ENCODE assay signal across 10 mouse cellular contexts in the genomic region with DNA sequence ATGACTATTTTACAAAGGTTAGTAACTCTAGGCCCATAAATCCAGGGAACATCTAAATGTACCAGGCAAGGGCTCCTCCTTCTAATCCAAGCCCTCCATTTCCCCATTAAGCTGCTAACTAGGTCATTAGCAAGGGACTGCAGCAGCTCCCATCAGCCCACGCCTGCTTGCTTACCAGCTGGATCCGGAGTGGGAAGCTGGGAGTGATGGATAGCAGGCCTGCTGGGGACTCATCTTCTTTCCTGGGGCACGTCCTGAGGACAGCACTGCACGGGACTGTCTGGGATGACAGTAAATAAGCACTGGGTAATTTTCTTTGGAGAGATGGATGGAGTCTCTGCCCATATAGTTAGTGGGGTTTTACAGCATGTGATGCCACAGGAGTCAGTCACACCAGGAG.
DNase-seq lines count a peak whose midpoint lies in the region; ATAC-seq and TF ChIP-seq lines count a peak whose summit lies in the region.
"Had no signal": no experiment of that assay in that cellular context is flagged by ENCODE, and none has a peak within 500 bp of the region (broad histone marks: within the 10 kb centered on the region; RNA-seq: fewer than 3 reads in every experiment).

No protein-coding gene starts in this region.

- TF ChIP-seq EP300 in liver, postnatal 0 days (IDR thresholded peaks at IDR 0.05; ENCODE audit: low read depth) = no peak

- 27% methylated on average over 4 of the region's 4 CpGs for WGBS in forebrain, embryonic 12.5 days
- 42% methylated on average over 4 of the region's 4 CpGs for WGBS in forebrain, embryonic 11.5 days
- 20% methylated on average over 4 of the region's 4 CpGs for WGBS in hindbrain, embryonic 13.5 days
- 29% methylated on average over 4 of the region's 4 CpGs for WGBS in midbrain, embryonic 15.5 days
- WGBS in liver, postnatal 0 days (ENCODE audit: insufficient replicate concordance) = 35% methylated on average over 4 of the region's 4 CpGs

- no peak for TF ChIP-seq CTCF in liver, postnatal 0 days (IDR thresholded peaks at IDR 0.05; ENCODE audit: low read depth)

- H3K4me3 ChIP-seq in forebrain, embryonic 12.5 days (replicated peaks) = no peak overlapping the region
- no peak overlapping the region for H3K4me3 ChIP-seq in forebrain, embryonic 11.5 days (ENCODE audit: low read depth, low read length)
- H3K4me3 ChIP-seq in hindbrain, embryonic 13.5 days = no peak overlapping the region
- H3K4me3 ChIP-seq in midbrain, embryonic 15.5 days = no peak overlapping the region
- no peak overlapping the region for H3K4me3 ChIP-seq in liver, postnatal 0 days (ENCODE audit: low read depth, low read length)
- H3K4me3 ChIP-seq: limb, embryonic 15.5 days had no signal

- intact Hi-C loops in heart, postnatal 10 days (cut with DNase I) = no loop called here

- no peaks in the 10 kb centered on the region for H3K9me3 ChIP-seq in forebrain, embryonic 12.5 days
- H3K9me3 ChIP-seq in forebrain, embryonic 11.5 days (ENCODE audit: control insufficient read depth, low read length) = no peaks in the 10 kb centered on the region
- no peaks in the 10 kb centered on the region for H3K9me3 ChIP-seq in hindbrain, embryonic 13.5 days
- no peaks in the 10 kb centered on the region for H3K9me3 ChIP-seq in midbrain, embryonic 15.5 days
- H3K9me3 ChIP-seq in liver, postnatal 0 days (ENCODE audit: low read length) = no peaks in the 10 kb centered on the region
- H3K9me3 ChIP-seq: limb, embryonic 15.5 days had no signal

- no peak overlapping the region for H3K9ac ChIP-seq in forebrain, embryonic 12.5 days
- no peak overlapping the region for H3K9ac ChIP-seq in forebrain, embryonic 11.5 days (ENCODE audit: low read length)
- H3K9ac ChIP-seq in hindbrain, embryonic 13.5 days = no peak overlapping the region
- no peak overlapping the region for H3K9ac ChIP-seq in midbrain, embryonic 15.5 days
- H3K9ac ChIP-seq in liver, postnatal 0 days (replicated peaks) = no peak overlapping the region
- H3K9ac ChIP-seq: limb, embryonic 15.5 days had no signal

- no peaks in the 10 kb centered on the region for H3K36me3 ChIP-seq in forebrain, embryonic 12.5 days (replicated peaks)
- no peaks in the 10 kb centered on the region for H3K36me3 ChIP-seq in forebrain, embryonic 11.5 days (ENCODE audit: control insufficient read depth, insufficient read depth, low read length)
- H3K36me3 ChIP-seq in hindbrain, embryonic 13.5 days = no peaks in the 10 kb centered on the region
- no peaks in the 10 kb centered on the region for H3K36me3 ChIP-seq in midbrain, embryonic 15.5 days (replicated peaks)
- no peaks in the 10 kb centered on the region for H3K36me3 ChIP-seq in liver, postnatal 0 days (replicated peaks; ENCODE audit: insufficient read depth, low read length)
- H3K36me3 ChIP-seq: limb, embryonic 15.5 days had no signal

- ATAC-seq in forebrain, embryonic 12.5 days (ENCODE audit: low FRiP score) = peak; percentile 53; the same call in 1 of the 2 replicates
- no peak for ATAC-seq in forebrain, embryonic 11.5 days (replicated peaks; ENCODE audit: low FRiP score)
- ATAC-seq in hindbrain, embryonic 13.5 days (ENCODE audit: low FRiP score) = peak; percentile 66
- peak; percentile 39; the same call in 1 of the 2 replicates for ATAC-seq in midbrain, embryonic 15.5 days (replicated peaks)
- ATAC-seq in liver, postnatal 0 days = no peak
- ATAC-seq: CD4-positive, CD25-positive, alpha-beta regulatory T cell, adult 4 months had no signal

- no peak overlapping the region for H3K4me2 ChIP-seq in forebrain, embryonic 12.5 days
- no peak overlapping the region for H3K4me2 ChIP-seq in forebrain, embryonic 11.5 days (ENCODE audit: low read depth, low read length, severe bottlenecking)
- H3K4me2 ChIP-seq in hindbrain, embryonic 13.5 days = no peak overlapping the region
- no peak overlapping the region for H3K4me2 ChIP-seq in midbrain, embryonic 15.5 days
- H3K4me2 ChIP-seq in liver, postnatal 0 days (ENCODE audit: low read depth, low read length) = no peak overlapping the region
- H3K4me2 ChIP-seq: limb, embryonic 15.5 days had no signal

- no peaks in the 10 kb centered on the region for H3K27me3 ChIP-seq in forebrain, embryonic 12.5 days
- H3K27me3 ChIP-seq in forebrain, embryonic 11.5 days (ENCODE audit: control insufficient read depth, insufficient read depth, low read length) = no peaks in the 10 kb centered on the region
- H3K27me3 ChIP-seq in hindbrain, embryonic 13.5 days = no peaks in the 10 kb centered on the region
- H3K27me3 ChIP-seq in midbrain, embryonic 15.5 days (replicated peaks) = no peaks in the 10 kb centered on the region
- H3K27me3 ChIP-seq in liver, postnatal 0 days (ENCODE audit: insufficient read depth, low read length) = no peaks in the 10 kb centered on the region
- H3K27me3 ChIP-seq: limb, embryonic 15.5 days had no signal

- no peak overlapping the region for H3K27ac ChIP-seq in forebrain, embryonic 12.5 days
- H3K27ac ChIP-seq in forebrain, embryonic 11.5 days (ENCODE audit: low read depth, low read length) = no peak overlapping the region
- peak overlapping the region; percentile 66 for H3K27ac ChIP-seq in hindbrain, embryonic 13.5 days
- H3K27ac ChIP-seq in midbrain, embryonic 15.5 days = peak overlapping the region; percentile 56
- H3K27ac ChIP-seq in liver, postnatal 0 days (ENCODE audit: low read depth) = no peak overlapping the region
- H3K27ac ChIP-seq: limb, embryonic 15.5 days had no signal

- H3K4me1 ChIP-seq in forebrain, embryonic 12.5 days = peaks cover 10% of the 10 kb centered on the region
- H3K4me1 ChIP-seq in forebrain, embryonic 11.5 days (replicated peaks; ENCODE audit: control insufficient read depth, insufficient read depth, low read length) = no peaks in the 10 kb centered on the region
- H3K4me1 ChIP-seq in hindbrain, embryonic 13.5 days (replicated peaks) = peaks cover 18% of the 10 kb centered on the region
- peaks cover 6% of the 10 kb centered on the region; the same call in 1 of the 2 replicates for H3K4me1 ChIP-seq in midbrain, embryonic 15.5 days
- H3K4me1 ChIP-seq in liver, postnatal 0 days (ENCODE audit: insufficient read depth) = no peaks in the 10 kb centered on the region
- H3K4me1 ChIP-seq: limb, embryonic 15.5 days had no signal

- no peak for DNase-seq in forebrain, embryonic 11.5 days (ENCODE audit: low spot score)
- peak; percentile 73 for DNase-seq in MN1 (ENCODE audit: low spot score)
- DNase-seq in heart, postnatal 10 days = no peak
- no peak for DNase-seq in liver, postnatal 0 days
- DNase-seq in heart, adult 8-10 months (ENCODE audit: low spot score) = no peak

Comparison
In these comparisons a context has a peak if more than half of its experiments do, and no peak if none do; other contexts are left out.
1. ATAC-seq: peak in forebrain, embryonic 12.5 days (single experiment), hindbrain, embryonic 13.5 days (single experiment) and midbrain, embryonic 15.5 days (single experiment); none in forebrain, embryonic 11.5 days (single experiment) and liver, postnatal 0 days (single experiment).
2. H3K27ac ChIP-seq: peak in hindbrain, embryonic 13.5 days (single experiment) and midbrain, embryonic 15.5 days (single experiment); none in forebrain, embryonic 12.5 days (single experiment), forebrain, embryonic 11.5 days (single experiment) and liver, postnatal 0 days (single experiment).